Mouse (Mus musculus) splenic B cell, adult 2 months (primary cell): ENCODE data around the gene Tmem164.
"Not testable (repeated sequence)": the region's sequence is repeated elsewhere in the genome, so short reads cannot be mapped to it uniquely, and the experiment has no call there.

Experiments
- DNase-seq: peaks from one replicate; pipeline ENCODE4 v3.0.0-alpha.2; 2011; ENCODE audit warnings: low read depth, low spot score
- H3K27me3 ChIP-seq: 2 replicates; pipeline ENCODE4 v1.6.1; 2012; ENCODE audit warnings: mild to moderate bottlenecking, low read length, moderate library complexity, mixed read lengths; ENCODE audit not compliant: control insufficient read depth, poor library complexity, insufficient read depth, severe bottlenecking
- H3K36me3 ChIP-seq: 2 replicates; pipeline ENCODE4 v1.6.1; 2012; ENCODE audit warnings: mild to moderate bottlenecking, low read length, moderate library complexity, mixed read lengths; ENCODE audit not compliant: control insufficient read depth, poor library complexity, insufficient read depth, severe bottlenecking

Tmem164 gene

GRCm38 (mm10) chrX:142681056-142681615, at the start of gene Tmem164:
Gene Tmem164, plus strand, starts transcription at chrX:142681406.
- H3K36me3 ChIP-seq: no peaks in the 10 kb centered on the region
- peak; percentile 71 for DNase-seq
- no peaks in the 10 kb centered on the region for H3K27me3 ChIP-seq

GRCm38 (mm10) chrX:142632990-142633389, 48.2 kb upstream of the Tmem164 start:
- not testable (repeated sequence) for H3K36me3 ChIP-seq, DNase-seq, H3K27me3 ChIP-seq

- Histone ChIP-seq H3K27me3 (no peaks in the 10 kb centered on the region), H3K36me3 (no peaks in the 10 kb centered on the region)
- no peak for DNase-seq
Observed at GRCm38 (mm10) chrX:142647202-142647601, 34.0 kb upstream of the Tmem164 start.

GRCm38 (mm10) chrX:142650117-142650764, 31.0 kb upstream of the Tmem164 start:
- Histone ChIP-seq H3K27me3 (no peaks in the 10 kb centered on the region), H3K36me3 (no peaks in the 10 kb centered on the region)
- DNase-seq: no peak

- Histone ChIP-seq H3K27me3 (no peaks in the 10 kb centered on the region), H3K36me3 (no peaks in the 10 kb centered on the region)
- no peak for DNase-seq
Observed at GRCm38 (mm10) chrX:142664704-142665422, 16.3 kb upstream of the Tmem164 start.

GRCm38 (mm10) chrX:142665423-142665805, 15.8 kb upstream of the Tmem164 start:
- no peak for DNase-seq
- H3K36me3 ChIP-seq: no peaks in the 10 kb centered on the region
- no peaks in the 10 kb centered on the region for H3K27me3 ChIP-seq

GRCm38 (mm10) chrX:142669312-142670091, 11.7 kb upstream of the Tmem164 start:
- no peaks in the 10 kb centered on the region for H3K27me3 ChIP-seq

GRCm38 (mm10) chrX:142670121-142670520, 11.1 kb upstream of the Tmem164 start:
- H3K36me3 ChIP-seq: no peaks in the 10 kb centered on the region
- no peaks in the 10 kb centered on the region for H3K27me3 ChIP-seq

More at GRCm38 (mm10) chrX:142669312-142670091, 11.7 kb upstream of the Tmem164 start:
- no peak for DNase-seq
- H3K36me3 ChIP-seq: no peaks in the 10 kb centered on the region

GRCm38 (mm10) chrX:142671141-142671540, 10.1 kb upstream of the Tmem164 start:
- Histone ChIP-seq H3K36me3 (no peaks in the 10 kb centered on the region), H3K27me3 (no peaks in the 10 kb centered on the region)
- DNase-seq: no peak

More at GRCm38 (mm10) chrX:142670121-142670520, 11.1 kb upstream of the Tmem164 start:
- no peak for DNase-seq

- no peak for DNase-seq
- H3K27me3 ChIP-seq: no peaks in the 10 kb centered on the region
Observed at GRCm38 (mm10) chrX:142672701-142673100, 8.5 kb upstream of the Tmem164 start.

GRCm38 (mm10) chrX:142677193-142677592, 4.0 kb upstream of the Tmem164 start:
- no peaks in the 10 kb centered on the region for H3K27me3 ChIP-seq
- H3K36me3 ChIP-seq: no peaks in the 10 kb centered on the region
- DNase-seq: no peak

More at GRCm38 (mm10) chrX:142672701-142673100, 8.5 kb upstream of the Tmem164 start:
- H3K36me3 ChIP-seq: no peaks in the 10 kb centered on the region

- Histone ChIP-seq H3K36me3 (no peaks in the 10 kb centered on the region), H3K27me3 (no peaks in the 10 kb centered on the region)
- DNase-seq: peak; percentile 3
Observed at GRCm38 (mm10) chrX:142678499-142679474, 2.4 kb upstream of the Tmem164 start.

GRCm38 (mm10) chrX:142679502-142680250, 1.5 kb upstream of the Tmem164 start:
- no peaks in the 10 kb centered on the region for H3K27me3 ChIP-seq
- peak; percentile 8 for DNase-seq

More at GRCm38 (mm10) chrX:142679502-142680250, 1.5 kb upstream of the Tmem164 start:
- H3K36me3 ChIP-seq: no peaks in the 10 kb centered on the region
